Mouse (Mus musculus): ENCODE data around the gene Asb6.

GRCm38 (mm10) chr2:30803604-30804003 is 26.5 kb downstream of the Asb6 start, which contains the start of gene 1700001O22Rik:
- TF ChIP-seq CTCF (conservative IDR thresholded peaks at IDR 0.05 in 1 of 2, IDR thresholded peaks at IDR 0.05 in 1 of 2; ENCODE audit: low read depth in 2 of 2, low read length in 2 of 2) (no peak), MYC (IDR thresholded peaks at IDR 0.05; ENCODE audit: low read depth, low read length) (no peak), MAX (IDR thresholded peaks at IDR 0.05; ENCODE audit: low read length) (no peak), POLR2A (IDR thresholded peaks at IDR 0.05; ENCODE audit: low read depth, low read length) (no peak), EP300 (IDR thresholded peaks at IDR 0.05; ENCODE audit: low read length) (no peak), MAZ (IDR thresholded peaks at IDR 0.05; ENCODE audit: low read depth, low read length) (no peak), JUND (conservative IDR thresholded peaks at IDR 0.05; ENCODE audit: low read depth, low read length) (no peak), MXI1 (IDR thresholded peaks at IDR 0.05; ENCODE audit: low read depth, low read length) (no peak), USF1 (IDR thresholded peaks at IDR 0.05; ENCODE audit: low read depth, low read length) (no peak), GABPA (IDR thresholded peaks at IDR 0.05; ENCODE audit: insufficient replicate concordance, low read depth, low read length) (no peak), E2F4 (IDR thresholded peaks at IDR 0.05; ENCODE audit: insufficient replicate concordance, low read depth, low read length) (no peak)
